Mouse (Mus musculus) midbrain, embryonic 16.5 days (tissue): ENCODE results near the gene Tmem243. TPM values are rescaled to one million over a fixed set of nuclear protein-coding genes. Genes with fewer than 3 reads are reported as not detected.

Experiments used
- ATAC-seq: fragments of 200-750 bp; cut with Nextera tagmentation; 2 replicates; pipeline ENCODE4 v1.8.0; 2017; ENCODE audit warnings: moderate TSS enrichment
- H3K27ac ChIP-seq: fragments of 300-500 bp; sonication (generic); 2 replicates; pipeline ENCODE4 v1.5.1; 2014; ENCODE audit warnings: mild to moderate bottlenecking, low read length, mixed read lengths
- H3K27me3 ChIP-seq: fragments of 300-500 bp; sonication (generic); 2 replicates; pipeline ENCODE4 v1.6.1; 2014; ENCODE audit warnings: low read depth, low read length, mixed read lengths; ENCODE audit not compliant: control insufficient read depth, insufficient read depth
- H3K36me3 ChIP-seq: fragments of 300-500 bp; sonication (generic); 2 replicates; pipeline ENCODE4 v1.6.1; 2014; ENCODE audit warnings: mild to moderate bottlenecking, low read length, moderate library complexity, mixed read lengths; ENCODE audit not compliant: control insufficient read depth, insufficient read depth
- H3K4me1 ChIP-seq: fragments of 300-500 bp; sonication (generic); 2 replicates; pipeline ENCODE4 v1.6.1; 2014; ENCODE audit warnings: mild to moderate bottlenecking, low read length, mixed read lengths; ENCODE audit not compliant: control insufficient read depth, insufficient read depth
- H3K4me2 ChIP-seq: fragments of 300-500 bp; sonication (generic); 2 replicates; pipeline ENCODE4 v1.6.1; 2014; ENCODE audit warnings: mild to moderate bottlenecking, low read length, mixed read lengths
- H3K4me3 ChIP-seq: fragments of 300-500 bp; sonication (generic); 2 replicates; pipeline ENCODE4 v1.5.1; 2014; ENCODE audit warnings: low read depth, mild to moderate bottlenecking, low read length, moderate library complexity, mixed read lengths
- H3K9ac ChIP-seq: fragments of 300-500 bp; sonication (generic); 2 replicates; pipeline ENCODE4 v1.6.1; 2014; ENCODE audit warnings: low read depth, low read length, mixed read lengths
- H3K9me3 ChIP-seq: fragments of 300-500 bp; sonication (generic); replicated peaks from 2 replicates; pipeline ENCODE4 v1.6.1; 2014; ENCODE audit warnings: mild to moderate bottlenecking, low read length, mixed read lengths; ENCODE audit not compliant: control insufficient read depth, poor library complexity, severe bottlenecking
- WGBS: fragments of 180-500 bp; shearing (Covaris S2); extraction: QIAGEN DNeasy Blood & Tissue Kit; methylation state at CpG from one replicate; pipeline ENCODE4 v1.1.7; 2014; 5-methylcytosine and 5-hydroxymethylcytosine counted together
- polyA plus RNA-seq: library from polyadenylated mRNA; unstranded; fragments of >200 nt; fragmentation: Nextera tagmentation; extraction: Ambion mirVana; gene quantifications from 2 replicates; pipeline ENCODE4 v1.2.1, GENCODE M21; 2015

Tmem243 gene
- polyA plus RNA-seq, 1 experiment from 2014 or later: 9.7 TPM

GRCm38 (mm10) chr5:9102696-9103095 is 2.2 kb downstream of the Tmem243 start:
- 94% methylated on average over 2 of the region's 2 CpGs for WGBS
- Histone ChIP-seq H3K4me2 (no peak overlapping the region), H3K27me3 (peaks cover 2% of the 10 kb centered on the region)

GRCm38 (mm10) chr5:9103958-9104357 is 3.5 kb downstream of the Tmem243 start:
- Histone ChIP-seq H3K9me3 (no peaks in the 10 kb centered on the region), H3K9ac (no peak overlapping the region), H3K27me3 (peaks cover 2% of the 10 kb centered on the region), H3K4me3 (no peak overlapping the region), H3K36me3 (no peaks in the 10 kb centered on the region), H3K4me2 (no peak overlapping the region), H3K4me1 (peaks cover 5% of the 10 kb centered on the region), H3K27ac (no peak overlapping the region)
- no peak for ATAC-seq
- WGBS: 89% methylated on average over 8 of the region's 8 CpGs

More at GRCm38 (mm10) chr5:9102696-9103095, 2.2 kb downstream of the Tmem243 start:
- no peaks in the 10 kb centered on the region for H3K9me3 ChIP-seq
- H3K36me3 ChIP-seq: no peaks in the 10 kb centered on the region
- no peak overlapping the region for H3K9ac ChIP-seq
- H3K4me1 ChIP-seq: peaks cover 5% of the 10 kb centered on the region
- H3K4me3 ChIP-seq: no peak overlapping the region
- no peak overlapping the region for H3K27ac ChIP-seq
- no peak for ATAC-seq

- Histone ChIP-seq H3K27ac (no peak overlapping the region), H3K9me3 (no peaks in the 10 kb centered on the region), H3K27me3 (peaks cover 2% of the 10 kb centered on the region; the same call in 1 of the 2 replicates), H3K9ac (no peak overlapping the region), H3K36me3 (no peaks in the 10 kb centered on the region), H3K4me1 (no peaks in the 10 kb centered on the region), H3K4me2 (no peak overlapping the region), H3K4me3 (no peak overlapping the region)
- WGBS: 90% methylated on average over 6 of the region's 6 CpGs
- ATAC-seq: no peak
These were observed 6.3 kb downstream of the Tmem243 start for GRCm38 (mm10) chr5:9106806-9107205.

DNA sequence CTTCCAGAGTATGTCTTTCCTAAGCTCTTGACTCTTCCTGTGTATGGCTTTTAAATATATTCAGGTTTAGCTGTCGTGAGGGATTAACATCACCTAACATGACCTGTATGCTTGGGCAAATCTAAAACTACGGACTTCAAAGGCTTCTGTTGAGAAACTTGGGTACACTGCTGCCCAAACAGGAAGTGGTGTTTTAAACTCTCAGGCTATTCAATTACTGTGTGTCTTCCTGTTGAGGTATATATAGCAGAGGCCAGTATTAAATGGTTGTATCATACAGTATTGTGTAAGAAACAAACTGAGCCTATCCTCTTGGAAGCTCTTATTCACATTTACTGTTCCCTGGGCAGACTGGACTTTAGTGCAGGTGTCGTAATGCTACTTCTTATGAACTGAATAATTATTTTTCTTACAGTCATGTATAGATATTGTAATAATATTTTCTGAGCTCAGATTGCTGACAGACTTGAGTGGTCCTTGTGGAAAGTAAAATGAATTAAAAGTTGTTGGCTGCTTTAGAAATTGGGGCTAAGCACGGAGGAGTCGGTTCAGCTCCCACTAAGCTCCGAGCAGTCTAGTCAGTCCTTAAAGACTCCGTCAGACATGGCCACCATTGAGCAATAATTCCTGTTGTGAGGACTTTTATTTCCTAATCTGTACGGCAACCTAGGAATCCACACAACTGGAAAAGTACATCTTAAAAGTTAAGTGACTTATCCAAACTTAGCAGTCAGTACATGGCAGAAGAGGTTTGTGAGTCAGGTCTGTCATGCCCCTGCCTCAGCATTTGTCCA is 7.0 kb downstream of the Tmem243 start:
- ATAC-seq: no peak
- Histone ChIP-seq H3K36me3 (no peaks in the 10 kb centered on the region), H3K27me3 (peaks cover 2% of the 10 kb centered on the region; the same call in 1 of the 2 replicates), H3K4me3 (no peak overlapping the region), H3K9me3 (no peaks in the 10 kb centered on the region), H3K9ac (no peak overlapping the region), H3K4me1 (no peaks in the 10 kb centered on the region), H3K4me2 (no peak overlapping the region), H3K27ac (no peak overlapping the region)
- 80% methylated on average over 8 of the region's 8 CpGs for WGBS

DNA sequence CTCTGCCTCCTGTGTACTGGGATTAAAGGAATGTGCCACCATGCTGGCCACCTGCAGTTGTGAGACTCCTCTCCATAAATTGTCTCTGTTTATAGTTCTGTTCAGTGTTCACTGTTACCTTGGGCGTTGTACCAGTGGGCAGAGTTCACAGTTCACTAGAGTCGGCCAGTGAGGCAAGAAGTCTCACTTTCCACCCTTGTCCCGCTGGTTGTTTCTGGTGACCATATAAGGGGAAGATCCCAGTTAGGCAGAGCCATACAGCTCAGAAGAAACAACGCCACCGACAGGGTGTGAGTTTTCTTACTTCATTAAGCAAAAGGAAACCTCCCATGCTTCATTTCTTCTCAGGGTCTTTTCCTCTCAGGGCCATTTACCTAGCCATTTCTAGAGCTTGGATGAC is 8.0 kb downstream of the Tmem243 start:
- Histone ChIP-seq H3K36me3 (no peaks in the 10 kb centered on the region), H3K9me3 (no peaks in the 10 kb centered on the region), H3K27ac (no peak overlapping the region), H3K4me2 (no peak overlapping the region), H3K4me1 (no peaks in the 10 kb centered on the region), H3K4me3 (no peak overlapping the region), H3K9ac (no peak overlapping the region), H3K27me3 (no peaks in the 10 kb centered on the region)
- no peak for ATAC-seq
- 92% methylated on average over 5 of the region's 5 CpGs for WGBS

- H3K27ac ChIP-seq: no peak overlapping the region
- H3K27me3 ChIP-seq: no peaks in the 10 kb centered on the region
- ATAC-seq: no peak
- no peaks in the 10 kb centered on the region for H3K9me3 ChIP-seq
- H3K9ac ChIP-seq: no peak overlapping the region
- no peak overlapping the region for H3K4me3 ChIP-seq
- no peak overlapping the region for H3K4me2 ChIP-seq
- H3K36me3 ChIP-seq: no peaks in the 10 kb centered on the region
- peaks cover 2% of the 10 kb centered on the region; the same call in 1 of the 2 replicates for H3K4me1 ChIP-seq
These were observed 9.1 kb downstream of the Tmem243 start for GRCm38 (mm10) chr5:9109582-9109981.

GRCm38 (mm10) chr5:9111285-9111684 is 10.8 kb downstream of the Tmem243 start:
- H3K4me2 ChIP-seq: no peak overlapping the region
- 62% methylated on average over 2 of the region's 2 CpGs for WGBS
- ATAC-seq: no peak
- no peaks in the 10 kb centered on the region for H3K36me3 ChIP-seq
- H3K27me3 ChIP-seq: no peaks in the 10 kb centered on the region
- H3K4me3 ChIP-seq: no peak overlapping the region
- H3K4me1 ChIP-seq: peaks cover 2% of the 10 kb centered on the region; the same call in 1 of the 2 replicates
- no peak overlapping the region for H3K27ac ChIP-seq
- no peak overlapping the region for H3K9ac ChIP-seq
- no peaks in the 10 kb centered on the region for H3K9me3 ChIP-seq

GRCm38 (mm10) chr5:9111759-9112158 is 11.3 kb downstream of the Tmem243 start:
- peak; percentile 64 for ATAC-seq
- H3K9ac ChIP-seq: no peak overlapping the region
- no peaks in the 10 kb centered on the region for H3K27me3 ChIP-seq
- H3K4me3 ChIP-seq: no peak overlapping the region
- no peak overlapping the region for H3K4me2 ChIP-seq
- no peak overlapping the region for H3K27ac ChIP-seq
- no peaks in the 10 kb centered on the region for H3K9me3 ChIP-seq
- no peaks in the 10 kb centered on the region for H3K36me3 ChIP-seq
- WGBS: 14% methylated on average over 5 of the region's 5 CpGs
- peaks cover 2% of the 10 kb centered on the region; the same call in 1 of the 2 replicates for H3K4me1 ChIP-seq

DNA sequence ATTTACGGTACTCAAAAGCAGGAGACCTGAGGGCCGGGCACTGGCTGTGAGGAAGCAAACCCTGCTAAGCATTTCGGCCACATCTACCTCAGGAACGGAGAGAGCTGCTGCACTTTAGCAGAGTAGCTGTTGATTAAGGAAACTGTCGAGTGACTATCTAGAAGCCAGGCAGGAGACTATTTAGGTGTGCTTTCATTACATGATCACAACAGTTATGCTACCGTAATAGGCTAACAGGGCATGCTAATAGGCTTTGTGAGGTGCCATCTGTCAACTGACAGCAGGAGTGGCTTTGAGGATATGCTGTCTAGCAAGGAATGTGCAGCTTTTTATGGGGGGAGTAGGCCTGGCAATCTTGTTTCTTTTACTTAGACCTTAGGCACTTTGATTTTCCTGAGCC is 13.7 kb downstream of the Tmem243 start:
- H3K27ac ChIP-seq: no peak overlapping the region
- H3K27me3 ChIP-seq: no peaks in the 10 kb centered on the region
- H3K9ac ChIP-seq: no peak overlapping the region
- no peaks in the 10 kb centered on the region for H3K9me3 ChIP-seq
- no peak overlapping the region for H3K4me3 ChIP-seq
- no peak overlapping the region for H3K4me2 ChIP-seq
- H3K36me3 ChIP-seq: peaks cover 3% of the 10 kb centered on the region; the same call in 1 of the 2 replicates
- WGBS: 41% methylated on average over 6 of the region's 6 CpGs
- peak; percentile 7; the same call in 1 of the 2 replicates for ATAC-seq
- peaks cover 2% of the 10 kb centered on the region; the same call in 1 of the 2 replicates for H3K4me1 ChIP-seq
